Mouse (Mus musculus): ENCODE measurements at regions not wholly inside any gene's neighbourhood (a gene's known extent, or its start where the extent isn't known, plus 50 kb on each side); places are given as distances from the start of the nearest gene placed in this dataset.

DNA sequence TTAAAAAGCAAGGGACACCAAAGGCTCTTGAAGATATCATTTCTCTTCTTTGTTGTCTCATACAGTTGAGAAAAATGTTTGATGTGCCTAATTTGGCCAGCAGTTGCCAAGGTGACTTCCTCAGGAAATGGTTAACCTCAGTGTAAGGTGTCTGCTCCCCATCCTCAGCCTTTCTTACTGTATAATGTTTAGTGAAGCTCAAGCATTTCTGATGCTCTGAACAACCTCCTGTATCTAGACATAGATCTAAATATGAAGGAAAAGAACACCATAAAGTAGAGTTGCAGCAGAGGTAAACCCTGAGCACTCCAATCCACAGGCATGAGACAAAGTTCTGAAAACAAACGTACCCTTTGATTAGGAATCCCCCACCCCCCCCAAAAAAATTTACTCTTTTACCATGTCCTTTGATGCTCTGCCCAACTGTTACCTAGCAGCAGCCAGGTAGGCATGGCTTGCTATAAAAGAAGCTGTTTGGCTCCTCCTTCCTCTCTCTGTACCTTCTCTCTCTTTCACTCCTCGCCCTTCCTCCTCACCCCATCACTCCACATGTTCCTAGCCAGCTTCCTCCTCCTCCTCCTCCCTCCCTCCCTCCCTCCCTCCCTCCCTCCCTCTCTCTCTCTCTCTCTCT is 348.4 kb upstream of the Hs3st5 start:
- DNase-seq, result peak; percentile 16

All from thymus, postnatal 14 days (tissue).